Mouse (Mus musculus) neural tube, embryonic 15.5 days (tissue): ENCODE measurements around the gene Arhgap45. TPM values are rescaled to one million over a fixed set of nuclear protein-coding genes. Genes with fewer than 3 reads are reported as not detected.

Experiments used
- ATAC-seq: fragments of 200-750 bp; cut with Nextera tagmentation; 2 replicates; pipeline ENCODE4 v1.8.0; 2017; ENCODE audit warnings: mild to moderate bottlenecking, moderate TSS enrichment, moderate library complexity; ENCODE audit not compliant: low FRiP score
- H3K27ac ChIP-seq: fragments of 300-500 bp; sonication (generic); replicated peaks from 2 replicates; pipeline ENCODE4 v1.5.1; 2015; ENCODE audit warnings: mild to moderate bottlenecking, inconsistent platforms
- H3K27me3 ChIP-seq: fragments of 300-500 bp; sonication (generic); replicated peaks from 2 replicates; pipeline ENCODE4 v1.6.1; 2015; ENCODE audit warnings: inconsistent platforms
- H3K36me3 ChIP-seq: fragments of 300-500 bp; sonication (generic); 2 replicates; pipeline ENCODE4 v1.6.1; 2015; ENCODE audit warnings: inconsistent platforms
- H3K4me1 ChIP-seq: fragments of 300-500 bp; sonication (generic); 2 replicates; pipeline ENCODE4 v1.6.1; 2015; ENCODE audit warnings: inconsistent platforms
- H3K4me2 ChIP-seq: fragments of 300-500 bp; sonication (generic); 2 replicates; pipeline ENCODE4 v1.6.1; 2015; ENCODE audit warnings: inconsistent platforms, mild to moderate bottlenecking, moderate library complexity
- H3K4me3 ChIP-seq: fragments of 300-500 bp; sonication (generic); replicated peaks from 2 replicates; pipeline ENCODE4 v1.5.1; 2015; ENCODE audit warnings: mild to moderate bottlenecking, inconsistent platforms
- H3K9ac ChIP-seq: fragments of 300-500 bp; sonication (generic); replicated peaks from 2 replicates; pipeline ENCODE4 v1.6.1; 2015; ENCODE audit warnings: mild to moderate bottlenecking, inconsistent platforms
- H3K9me3 ChIP-seq: fragments of 300-500 bp; sonication (generic); replicated peaks from 2 replicates; pipeline ENCODE4 v1.6.1; 2016; ENCODE audit warnings: inconsistent platforms
- WGBS: fragments of 180-500 bp; shearing (Covaris S2); methylation state at CpG from one replicate; pipeline ENCODE4 v1.1.7; 2015; ENCODE audit warnings: mixed read lengths; 5-methylcytosine and 5-hydroxymethylcytosine counted together
- polyA plus RNA-seq: library from polyadenylated mRNA; unstranded; fragments of >200 nt; fragmentation: Nextera tagmentation; extraction: Ambion mirVana; gene quantifications from 2 replicates; pipeline ENCODE4 v1.2.1, GENCODE M21; 2015

The Arhgap45 gene
- polyA plus RNA-seq, result 2.0 and 13.7 TPM in 2 replicates

GRCm38 (mm10) chr10:80016511-80016910, at the start of gene Arhgap45:
Gene Arhgap45, plus strand, starts transcription at chr10:80016653.
- Histone ChIP-seq H3K4me2 (no peak within 1 kb of the TSS), H3K9me3 (peaks cover under 1% of the 10 kb centered on the region; the same call in 1 of the 2 replicates), H3K27me3 (peaks cover 82% of the 10 kb centered on the region), H3K4me3 (no peak within 1 kb of the TSS), H3K4me1 (no peaks in the 10 kb centered on the region), H3K36me3 (peaks cover 10% of the 10 kb centered on the region), H3K27ac (no peak within 1 kb of the TSS), H3K9ac (no peak within 1 kb of the TSS)
- no peak for ATAC-seq
- 70% methylated on average over 11 of the region's 11 CpGs for WGBS

- peaks cover 61% of the 10 kb centered on the region for H3K36me3 ChIP-seq
- ATAC-seq, result no peak
- 96% methylated on average over 5 of the region's 5 CpGs for WGBS
Observed at GRCm38 (mm10) chr10:79966886-79967400, 49.5 kb upstream of the Arhgap45 start.

GRCm38 (mm10) chr10:79968181-79968580, 48.3 kb upstream of the Arhgap45 start:
- no peak overlapping the region for H3K4me3 ChIP-seq

More at GRCm38 (mm10) chr10:79966886-79967400, 49.5 kb upstream of the Arhgap45 start:
- H3K4me3 ChIP-seq, result no peak overlapping the region
- no peak overlapping the region for H3K4me2 ChIP-seq
- no peak overlapping the region for H3K27ac ChIP-seq
- H3K9ac ChIP-seq, result no peak overlapping the region
- no peaks in the 10 kb centered on the region for H3K9me3 ChIP-seq
- H3K27me3 ChIP-seq, result peaks cover 36% of the 10 kb centered on the region
- peaks cover 10% of the 10 kb centered on the region for H3K4me1 ChIP-seq

GRCm38 (mm10) chr10:79969124-79969568, 47.3 kb upstream of the Arhgap45 start:
- ATAC-seq, result no peak
- H3K27me3 ChIP-seq, result peaks cover 45% of the 10 kb centered on the region

More at GRCm38 (mm10) chr10:79968181-79968580, 48.3 kb upstream of the Arhgap45 start:
- WGBS, result 93% methylated on average over 1 of the region's 1 CpGs
- H3K9ac ChIP-seq, result no peak overlapping the region
- H3K27ac ChIP-seq, result no peak overlapping the region
- no peak overlapping the region for H3K4me2 ChIP-seq
- H3K9me3 ChIP-seq, result no peaks in the 10 kb centered on the region
- H3K4me1 ChIP-seq, result peaks cover 10% of the 10 kb centered on the region
- H3K27me3 ChIP-seq, result peaks cover 45% of the 10 kb centered on the region
- ATAC-seq, result no peak
- H3K36me3 ChIP-seq, result peaks cover 52% of the 10 kb centered on the region

GRCm38 (mm10) chr10:79970415-79971182, 45.9 kb upstream of the Arhgap45 start, which contains the start of gene Grin3b:
Gene Grin3b, plus strand, starts transcription at chr10:79970715.
- H3K9me3 ChIP-seq, result no peaks in the 10 kb centered on the region
- peak within 1 kb of the TSS; percentile 72 for H3K4me2 ChIP-seq
- no peak within 1 kb of the TSS for H3K27ac ChIP-seq
- peaks cover 10% of the 10 kb centered on the region for H3K4me1 ChIP-seq
- H3K27me3 ChIP-seq, result peaks cover 45% of the 10 kb centered on the region
- peak within 1 kb of the TSS; percentile 38 for H3K9ac ChIP-seq
- H3K4me3 ChIP-seq, result peak within 1 kb of the TSS; percentile 40
- ATAC-seq, result no peak; the same call in 1 of the 2 replicates
- 9% methylated on average over 33 of the region's 47 CpGs for WGBS
- H3K36me3 ChIP-seq, result peaks cover 35% of the 10 kb centered on the region

More at GRCm38 (mm10) chr10:79969124-79969568, 47.3 kb upstream of the Arhgap45 start:
- Histone ChIP-seq H3K9me3 (no peaks in the 10 kb centered on the region), H3K36me3 (peaks cover 43% of the 10 kb centered on the region), H3K4me2 (no peak overlapping the region), H3K9ac (no peak overlapping the region), H3K27ac (no peak overlapping the region), H3K4me3 (no peak overlapping the region), H3K4me1 (peaks cover 10% of the 10 kb centered on the region)
- 18% methylated on average over 3 of the region's 3 CpGs for WGBS

- Histone ChIP-seq H3K27ac (no peak overlapping the region), H3K4me2 (peak overlapping the region; percentile 72), H3K4me1 (peaks cover 10% of the 10 kb centered on the region), H3K9ac (peak overlapping the region; percentile 38; the same call in 1 of the 2 replicates), H3K27me3 (peaks cover 45% of the 10 kb centered on the region), H3K4me3 (peak overlapping the region; percentile 40), H3K9me3 (no peaks in the 10 kb centered on the region), H3K36me3 (peaks cover 35% of the 10 kb centered on the region)
- WGBS, result 3% methylated on average over 21 of the region's 21 CpGs
- no peak; the same call in 1 of the 2 replicates for ATAC-seq
Observed at GRCm38 (mm10) chr10:79971183-79971497, 45.3 kb upstream of the Arhgap45 start.

GRCm38 (mm10) chr10:79972831-79973230, 43.6 kb upstream of the Arhgap45 start:
- no peak overlapping the region for H3K27ac ChIP-seq
- no peaks in the 10 kb centered on the region for H3K9me3 ChIP-seq
- WGBS, result 65% methylated on average over 14 of the region's 14 CpGs
- no peak overlapping the region for H3K9ac ChIP-seq
- peaks cover 45% of the 10 kb centered on the region for H3K27me3 ChIP-seq
- H3K4me3 ChIP-seq, result no peak overlapping the region
- H3K36me3 ChIP-seq, result peaks cover 35% of the 10 kb centered on the region
- peaks cover 10% of the 10 kb centered on the region for H3K4me1 ChIP-seq
- H3K4me2 ChIP-seq, result no peak overlapping the region
- ATAC-seq, result no peak

- no peak overlapping the region for H3K4me3 ChIP-seq
- H3K9ac ChIP-seq, result no peak overlapping the region
- no peak overlapping the region for H3K4me2 ChIP-seq
- H3K27ac ChIP-seq, result no peak overlapping the region
- 93% methylated on average over 21 of the region's 21 CpGs for whole genome bisulfite sequencing
- no peaks in the 10 kb centered on the region for H3K9me3 ChIP-seq
- peaks cover 37% of the 10 kb centered on the region for H3K27me3 ChIP-seq
- H3K4me1 ChIP-seq, result peaks cover 10% of the 10 kb centered on the region
- no peak for ATAC-seq
- peaks cover 41% of the 10 kb centered on the region for H3K36me3 ChIP-seq
Observed at GRCm38 (mm10) chr10:79974087-79974486, 42.4 kb upstream of the Arhgap45 start.

- H3K4me2 ChIP-seq, result no peak overlapping the region
- no peak overlapping the region for H3K27ac ChIP-seq
- peaks cover 10% of the 10 kb centered on the region for H3K4me1 ChIP-seq
- peaks cover 45% of the 10 kb centered on the region for H3K36me3 ChIP-seq
- ATAC-seq, result no peak
- H3K27me3 ChIP-seq, result peaks cover 31% of the 10 kb centered on the region
- H3K4me3 ChIP-seq, result no peak overlapping the region
- 86% methylated on average over 8 of the region's 8 CpGs for WGBS
- H3K9ac ChIP-seq, result no peak overlapping the region
- no peaks in the 10 kb centered on the region for H3K9me3 ChIP-seq
Observed at GRCm38 (mm10) chr10:79974668-79975067, 41.8 kb upstream of the Arhgap45 start.

- no peak overlapping the region for H3K4me2 ChIP-seq
- WGBS, result 87% methylated on average over 28 of the region's 28 CpGs
- no peak for ATAC-seq
Observed at GRCm38 (mm10) chr10:79976071-79976721, 40.3 kb upstream of the Arhgap45 start.

GRCm38 (mm10) chr10:79976722-79977107, 39.7 kb upstream of the Arhgap45 start:
- Histone ChIP-seq H3K4me2 (no peak overlapping the region), H3K4me3 (no peak overlapping the region), H3K9ac (no peak overlapping the region), H3K27ac (no peak overlapping the region), H3K27me3 (peaks cover 11% of the 10 kb centered on the region), H3K36me3 (peaks cover 45% of the 10 kb centered on the region), H3K9me3 (no peaks in the 10 kb centered on the region), H3K4me1 (peaks cover 18% of the 10 kb centered on the region)
- no peak for ATAC-seq
- 69% methylated on average over 36 of the region's 36 CpGs for WGBS

More at GRCm38 (mm10) chr10:79976071-79976721, 40.3 kb upstream of the Arhgap45 start:
- H3K36me3 ChIP-seq, result peaks cover 45% of the 10 kb centered on the region
- H3K27ac ChIP-seq, result no peak overlapping the region
- no peak overlapping the region for H3K9ac ChIP-seq
- H3K4me3 ChIP-seq, result no peak overlapping the region
- H3K4me1 ChIP-seq, result peaks cover 14% of the 10 kb centered on the region
- H3K27me3 ChIP-seq, result peaks cover 16% of the 10 kb centered on the region
- H3K9me3 ChIP-seq, result no peaks in the 10 kb centered on the region
